ENCODE assay signal across 8 mouse cellular contexts in genomic region chr2:121452990-121453389, GRCm38 (mm10). TPM values are rescaled to one million over a fixed set of nuclear protein-coding genes. Genes with fewer than 3 reads are reported as not detected.
DNase-seq lines count a peak whose midpoint lies in the region; ATAC-seq and TF ChIP-seq lines count a peak whose summit lies in the region.

TSS of gene Hypk (plus strand) at chr2:121453290.

- H3K27me3 ChIP-seq in CH12.LX (replicated peaks): peaks cover 1% of the 10 kb centered on the region
- H3K27me3 ChIP-seq in forebrain, embryonic 14.5 days (replicated peaks; ENCODE audit: control insufficient read depth, insufficient read depth, low read length): no peaks in the 10 kb centered on the region
- H3K27me3 ChIP-seq in hindbrain, embryonic 12.5 days: no peaks in the 10 kb centered on the region
- H3K27me3 ChIP-seq in liver, embryonic 15.5 days: no peaks in the 10 kb centered on the region

- no peak for TF ChIP-seq EP300 in CH12.LX (IDR thresholded peaks at IDR 0.05; ENCODE audit: low read length)

- DNase-seq in CH12.LX (ENCODE audit: extremely low read depth) (no peak), NIH3T3 (ENCODE audit: low read depth) (peak; percentile 34)
- DNase-seq in forebrain, embryonic 14.5 days (ENCODE audit: low spot score): no peak
- DNase-seq in frontal cortex, postnatal 36 days (ENCODE audit: low spot score in 2 of 2): no peak
- DNase-seq in ovary, adult 18-20 months (ENCODE audit: low spot score): no peak
- DNase-seq in cerebellum, adult 9-10 months: no peak

- no peak within 1 kb of the TSS for H3K4me2 ChIP-seq in CH12.LX (ENCODE audit: insufficient read depth, low read depth, poor library complexity, severe bottlenecking)
- H3K4me2 ChIP-seq in forebrain, embryonic 14.5 days (ENCODE audit: low read length): no peak within 1 kb of the TSS
- H3K4me2 ChIP-seq in hindbrain, embryonic 12.5 days (replicated peaks): no peak within 1 kb of the TSS
- H3K4me2 ChIP-seq in liver, embryonic 15.5 days: no peak within 1 kb of the TSS

- no peak for TF ChIP-seq CTCF in CH12.LX (conservative IDR thresholded peaks at IDR 0.05 in 1 of 2, IDR thresholded peaks at IDR 0.05 in 1 of 2; ENCODE audit: low read depth in 2 of 2, low read length in 2 of 2)

- peaks cover 7 to 40% of the 10 kb centered on the region in 2 experiments for H3K36me3 ChIP-seq in CH12.LX (replicated peaks in 1 of 2; ENCODE audit: control insufficient read depth in 1 of 2, insufficient read depth in 1 of 2, low read length in 1 of 2)
- peaks cover 24% of the 10 kb centered on the region for H3K36me3 ChIP-seq in forebrain, embryonic 14.5 days (ENCODE audit: control insufficient read depth, insufficient read depth, low read length)
- H3K36me3 ChIP-seq in hindbrain, embryonic 12.5 days: peaks cover 19% of the 10 kb centered on the region
- H3K36me3 ChIP-seq in liver, embryonic 15.5 days (replicated peaks): peaks cover 29% of the 10 kb centered on the region

- H3K79me2 ChIP-seq in CH12.LX (replicated peaks; ENCODE audit: control insufficient read depth, extremely low read depth, insufficient read depth, poor library complexity, severe bottlenecking): peaks cover 10% of the 10 kb centered on the region

- in situ Hi-C loops in CH12.LX (cut with MboI; ENCODE audit: low pct_ligation_motif_present, low pct_unique_long_range_greater_than_20kb, low sequenced_read_pairs): no loop called here

- no peak within 1 kb of the TSS for H3K9ac ChIP-seq in CH12.LX (ENCODE audit: insufficient read depth, low read depth)
- H3K9ac ChIP-seq in forebrain, embryonic 14.5 days (ENCODE audit: low read length): no peak within 1 kb of the TSS
- H3K9ac ChIP-seq in hindbrain, embryonic 12.5 days: no peak within 1 kb of the TSS
- no peak within 1 kb of the TSS for H3K9ac ChIP-seq in liver, embryonic 15.5 days

- peaks cover 5 to 34% of the 10 kb centered on the region in 2 experiments for H3K4me1 ChIP-seq in CH12.LX (ENCODE audit: control insufficient read depth in 1 of 2, insufficient read depth in 2 of 2)
- H3K4me1 ChIP-seq in forebrain, embryonic 14.5 days (ENCODE audit: control insufficient read depth, insufficient read depth, low read length): peaks cover 14% of the 10 kb centered on the region
- H3K4me1 ChIP-seq in hindbrain, embryonic 12.5 days: peaks cover 30% of the 10 kb centered on the region
- peaks cover 61% of the 10 kb centered on the region for H3K4me1 ChIP-seq in liver, embryonic 15.5 days (replicated peaks)

- no peaks in the 10 kb centered on the region for H3K9me3 ChIP-seq in CH12.LX (replicated peaks; ENCODE audit: low read length)
- H3K9me3 ChIP-seq in forebrain, embryonic 14.5 days (replicated peaks; ENCODE audit: control insufficient read depth, low read length): no peaks in the 10 kb centered on the region
- H3K9me3 ChIP-seq in hindbrain, embryonic 12.5 days (replicated peaks): no peaks in the 10 kb centered on the region
- no peaks in the 10 kb centered on the region for H3K9me3 ChIP-seq in liver, embryonic 15.5 days (replicated peaks)

- no peak within 1 kb of the TSS for H3K27ac ChIP-seq in CH12.LX (ENCODE audit: insufficient read depth, low read depth)
- no peak within 1 kb of the TSS for H3K27ac ChIP-seq in forebrain, embryonic 14.5 days (ENCODE audit: low read depth, low read length)
- no peak within 1 kb of the TSS for H3K27ac ChIP-seq in hindbrain, embryonic 12.5 days
- no peak within 1 kb of the TSS; the same call in 1 of the 2 replicates for H3K27ac ChIP-seq in liver, embryonic 15.5 days (replicated peaks)

- dilution Hi-C loops in CH12.LX (cut with MboI; ENCODE audit: extremely low pct_ligation_motif_present, extremely low pct_unique_long_range_greater_than_20kb, low sequenced_read_pairs): no loop called here

- no peak for ATAC-seq in forebrain, embryonic 14.5 days
- ATAC-seq in hindbrain, embryonic 12.5 days (ENCODE audit: low FRiP score): no peak
- no peak for ATAC-seq in liver, embryonic 15.5 days (ENCODE audit: insufficient read depth)

- WGBS in forebrain, embryonic 14.5 days: 78% methylated on average over 4 of the region's 4 CpGs
- WGBS in hindbrain, embryonic 12.5 days: 87% methylated on average over 4 of the region's 4 CpGs
- WGBS in liver, embryonic 15.5 days (ENCODE audit: insufficient replicate concordance): 61% methylated on average over 4 of the region's 4 CpGs

- no peak for TF ChIP-seq RAD21 in CH12.LX (IDR thresholded peaks at IDR 0.05; ENCODE audit: low read depth, low read length)

- TF ChIP-seq POLR2A in CH12.LX (IDR thresholded peaks at IDR 0.05; ENCODE audit: low read depth, low read length): no peak

- no peak within 1 kb of the TSS for H3K4me3 ChIP-seq in CH12.LX (replicated peaks in 1 of 3; ENCODE audit: low read depth in 2 of 3, low read length in 2 of 3, poor library complexity in 1 of 3)
- no peak within 1 kb of the TSS for H3K4me3 ChIP-seq in forebrain, embryonic 14.5 days (ENCODE audit: low read depth, low read length)
- no peak within 1 kb of the TSS for H3K4me3 ChIP-seq in hindbrain, embryonic 12.5 days
- H3K4me3 ChIP-seq in liver, embryonic 15.5 days (replicated peaks): no peak within 1 kb of the TSS

TF ChIP-seq in CH12.LX, 34 proteins besides CTCF, POLR2A, EP300 and RAD21:
- TF ChIP-seq CHD1 (IDR thresholded peaks at IDR 0.05; ENCODE audit: low read depth, low read length): no peak

RNA-seq across cellular contexts. Expression of gene Hypk, which starts in this region (rescaled TPM):
- 15.4 and 23.2 TPM in 2 replicates for total RNA-seq in CH12.LX (2012; rRNA removed)
- total RNA-seq in CH12.LX (2014; rRNA removed): 11.7 and 13.3 TPM in 2 replicates
- polyA plus RNA-seq in CH12.LX (2012; ENCODE audit: insufficient read length, low read depth): 119 and 174 TPM in 2 replicates
- polyA plus RNA-seq in forebrain, embryonic 14.5 days (2014; fragmentation: Nextera tagmentation; extraction: Ambion mirVana): 91.9 and 95.1 TPM in 2 replicates
- 115 TPM in 2 replicates for polyA plus RNA-seq in hindbrain, embryonic 12.5 days (2016; fragmentation: Nextera tagmentation; extraction: Ambion mirVana)
- 76.0 and 87.0 TPM in 2 replicates for polyA plus RNA-seq in liver, embryonic 15.5 days (2015; fragmentation: Nextera tagmentation; extraction: Ambion mirVana)
